Mouse (Mus musculus) kidney, adult 2 months (tissue): Measurements from ENCODE around the gene Adamtsl3. TPM values are rescaled to one million over a fixed set of nuclear protein-coding genes. Genes with fewer than 3 reads are reported as not detected.

Experiments
- DNase-seq: peaks from one replicate; pipeline ENCODE4 v3.0.0; 2021
- H3K27ac ChIP-seq: fragments of 200-500 bp; 2 replicates; pipeline ENCODE4 v1.5.1; 2012; ENCODE audit warnings: low read depth, low read length, control low read depth, inconsistent platforms; ENCODE audit not compliant: insufficient read depth
- H3K27me3 ChIP-seq: fragments of 200-500 bp; replicated peaks from 2 replicates; pipeline ENCODE4 v1.6.1; 2012; ENCODE audit warnings: mild to moderate bottlenecking, moderate library complexity, low read length, inconsistent platforms; ENCODE audit not compliant: control insufficient read depth, insufficient read depth
- H3K36me3 ChIP-seq: fragments of 200-500 bp; 2 replicates; pipeline ENCODE4 v1.6.1; 2012; ENCODE audit warnings: mild to moderate bottlenecking, moderate library complexity, low read length, inconsistent platforms; ENCODE audit not compliant: control insufficient read depth, insufficient read depth
- H3K4me1 ChIP-seq: fragments of 200-500 bp; 2 replicates; pipeline ENCODE4 v1.6.1; 2011; ENCODE audit warnings: low read length; ENCODE audit not compliant: control insufficient read depth, insufficient read depth
- H3K4me3 ChIP-seq: fragments of 200-500 bp; 2 replicates; pipeline ENCODE4 v1.5.1; 2011; ENCODE audit warnings: mild to moderate bottlenecking, low read depth, low read length, control low read depth; ENCODE audit not compliant: insufficient read depth
- CTCF ChIP-seq: fragments of 200-500 bp; conservative IDR thresholded peaks from 2 replicates; pipeline ENCODE4 v1.5.1; 2011; ENCODE audit warnings: low read depth, mild to moderate bottlenecking, control low read depth, low read length, moderate library complexity, mixed read lengths; ENCODE audit not compliant: insufficient read depth, insufficient read length
- POLR2A ChIP-seq: fragments of 200-500 bp; IDR thresholded peaks from one replicate; pipeline ENCODE4 v1.6.1; 2011; ENCODE audit warnings: low read depth, low read length, control low read depth
- WGBS: fragments of 180-500 bp; shearing (Covaris S2); methylation state at CpG from one replicate; pipeline ENCODE4 v1.1.7; 2018; 5-methylcytosine and 5-hydroxymethylcytosine counted together
- polyA plus RNA-seq: library from polyadenylated mRNA; depleted of rRNA; stranded (reverse); fragments of >200 nt; gene quantifications from 2 replicates; pipeline ENCODE4 v1.2.3, GENCODE M21; 2012

Adamtsl3 gene
- polyA plus RNA-seq, 1 experiment: 0.41 TPM

GRCm38 (mm10) chr7:82462921-82463523 lies 127.5 kb downstream of the Adamtsl3 start:
- H3K27ac ChIP-seq: no peak overlapping the region
- WGBS: 78% methylated on average over 10 of the region's 10 CpGs
- H3K4me1 ChIP-seq: no peaks in the 10 kb centered on the region
- H3K36me3 ChIP-seq: no peaks in the 10 kb centered on the region
- TF ChIP-seq POLR2A (no peak), CTCF (no peak)
- no peak overlapping the region for H3K4me3 ChIP-seq
- no peak for DNase-seq
- H3K27me3 ChIP-seq: no peaks in the 10 kb centered on the region

- WGBS: 77% methylated on average over 2 of the region's 2 CpGs
- Histone ChIP-seq H3K4me3 (no peak overlapping the region), H3K27me3 (no peaks in the 10 kb centered on the region), H3K36me3 (no peaks in the 10 kb centered on the region), H3K27ac (no peak overlapping the region), H3K4me1 (no peaks in the 10 kb centered on the region)
- TF ChIP-seq POLR2A (no peak), CTCF (no peak)
- no peak for DNase-seq
Observed at GRCm38 (mm10) chr7:82464364-82464763, 128.9 kb downstream of the Adamtsl3 start.

GRCm38 (mm10) chr7:82465437-82465836 lies 129.9 kb downstream of the Adamtsl3 start:
- H3K27ac ChIP-seq: no peak overlapping the region
- no peak for TF ChIP-seq CTCF
- no peak for TF ChIP-seq POLR2A
- no peaks in the 10 kb centered on the region for H3K36me3 ChIP-seq
- H3K4me3 ChIP-seq: no peak overlapping the region
- DNase-seq: no peak
- 73% methylated on average over 6 of the region's 6 CpGs for WGBS
- H3K27me3 ChIP-seq: no peaks in the 10 kb centered on the region
- no peaks in the 10 kb centered on the region for H3K4me1 ChIP-seq

- Histone ChIP-seq H3K27me3 (no peaks in the 10 kb centered on the region), H3K27ac (no peak overlapping the region), H3K4me3 (no peak overlapping the region), H3K4me1 (no peaks in the 10 kb centered on the region), H3K36me3 (no peaks in the 10 kb centered on the region)
- DNase-seq: no peak
- no peak for TF ChIP-seq POLR2A
- no peak for TF ChIP-seq CTCF
- 82% methylated on average over 16 of the region's 16 CpGs for WGBS
Observed at GRCm38 (mm10) chr7:82476441-82477221, 141.1 kb downstream of the Adamtsl3 start.

- Histone ChIP-seq H3K27ac (no peak overlapping the region), H3K36me3 (no peaks in the 10 kb centered on the region), H3K4me3 (no peak overlapping the region), H3K27me3 (no peaks in the 10 kb centered on the region), H3K4me1 (no peaks in the 10 kb centered on the region)
- no peak for TF ChIP-seq CTCF
- TF ChIP-seq POLR2A: no peak
- 76% methylated on average over 3 of the region's 3 CpGs for WGBS
- no peak for DNase-seq
Observed at GRCm38 (mm10) chr7:82478461-82478860, 143.0 kb downstream of the Adamtsl3 start.

GRCm38 (mm10) chr7:82478861-82479755 lies 143.6 kb downstream of the Adamtsl3 start:
- no peaks in the 10 kb centered on the region for H3K36me3 ChIP-seq
- 69% methylated on average over 10 of the region's 10 CpGs for WGBS
- H3K27me3 ChIP-seq: no peaks in the 10 kb centered on the region
- DNase-seq: peak; percentile 66
- no peak overlapping the region for H3K4me3 ChIP-seq
- TF ChIP-seq POLR2A (no peak), CTCF (no peak)
- H3K27ac ChIP-seq: no peak overlapping the region
- H3K4me1 ChIP-seq: no peaks in the 10 kb centered on the region
